Mouse (Mus musculus): ENCODE measurements around the gene Tmprss9. TPM values are rescaled to one million over a fixed set of nuclear protein-coding genes. Genes with fewer than 3 reads are reported as not detected.

The Tmprss9 gene
- total RNA-seq, 1 experiment from 2014 or later = not detected

GRCm38 (mm10) chr10:80843087-80843930, 28.3 kb upstream of the Tmprss9 start:
- DNase-seq = no peak

DNA sequence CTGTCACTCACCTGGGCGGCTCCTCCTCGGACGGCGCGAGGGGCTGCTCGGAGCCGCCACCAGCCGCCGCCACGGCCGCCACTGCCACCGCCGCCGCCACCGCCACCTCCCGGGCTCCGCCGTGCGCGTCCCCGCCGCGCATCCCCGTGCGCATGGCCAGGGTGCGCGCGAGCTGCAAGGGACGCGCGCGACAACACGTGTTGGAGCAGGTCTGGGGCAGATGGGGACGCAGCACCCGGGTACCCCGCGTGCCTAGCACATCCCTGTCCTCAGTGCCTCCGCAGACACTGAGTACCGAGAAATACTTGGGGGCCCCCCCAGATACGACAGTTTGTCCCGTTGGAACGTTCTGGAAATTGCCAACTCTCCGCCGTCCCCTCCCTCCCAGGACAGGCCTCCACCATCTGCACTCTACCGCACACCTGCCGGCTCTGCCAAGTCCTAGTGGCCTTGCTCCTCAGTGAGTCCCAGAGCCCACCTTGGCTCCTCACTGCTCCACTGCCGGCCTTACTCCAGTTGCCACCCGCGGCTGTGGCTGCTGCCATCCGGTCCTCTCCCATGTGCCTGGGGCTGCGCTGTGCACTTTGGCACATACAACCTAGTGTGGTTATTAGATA, 27.6 kb upstream of the Tmprss9 start, which contains the start of gene Lingo3:
TSS of gene Lingo3 (minus strand) at position 109 of the 617 bp plus-strand sequence.
- DNase-seq = peak; percentile 73

DNA sequence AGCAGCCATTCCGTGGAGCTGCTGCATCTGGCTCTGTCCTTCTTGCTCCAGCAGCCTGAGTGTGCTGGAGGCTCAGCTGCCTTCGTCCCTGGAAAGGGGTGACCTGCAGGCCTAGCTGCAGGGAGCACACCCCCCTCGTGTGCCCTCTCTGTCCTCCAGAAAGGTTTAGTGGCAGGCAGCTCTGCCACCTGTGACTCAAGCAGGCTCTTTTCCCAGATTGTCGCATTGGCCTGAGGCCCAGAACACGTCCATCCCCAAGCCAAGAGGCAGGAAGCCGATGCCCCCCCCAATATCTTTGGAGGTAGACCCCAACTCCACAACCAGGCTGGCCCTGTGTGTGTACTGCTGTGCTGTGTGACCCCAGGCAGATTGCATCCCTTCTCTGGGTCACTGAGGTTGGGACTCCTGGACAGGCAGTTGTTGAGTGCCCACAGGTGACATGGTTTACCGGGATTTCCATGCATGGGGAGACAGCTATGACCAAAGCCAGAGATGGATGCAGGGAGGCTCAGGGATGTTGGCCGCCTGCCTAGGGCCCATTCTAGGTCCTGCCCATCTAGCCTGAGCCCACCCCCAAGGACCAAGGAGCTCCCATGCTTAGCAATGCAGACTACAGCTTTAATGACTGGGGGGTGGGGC, 26.5 kb upstream of the Tmprss9 start:
- no peak for DNase-seq

DNA sequence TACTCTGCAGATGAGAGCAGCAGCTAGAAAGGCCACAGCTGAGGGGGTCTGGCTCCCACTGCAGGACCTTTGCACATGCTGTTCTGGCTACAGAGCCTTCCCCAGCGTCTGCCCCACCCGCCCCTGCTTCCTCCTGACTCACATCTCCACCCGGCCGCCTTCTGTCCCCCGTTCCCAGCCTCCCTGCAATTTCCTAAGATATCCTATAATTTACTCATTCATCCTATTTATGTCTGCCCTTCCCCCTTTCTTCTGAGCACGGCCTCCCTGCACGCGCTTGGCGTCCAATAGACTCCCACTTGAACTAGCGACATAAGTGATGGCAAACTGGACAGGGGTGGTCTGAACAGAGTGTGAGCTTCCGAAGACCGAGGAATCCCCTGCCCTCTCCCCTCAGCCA, 25.9 kb upstream of the Tmprss9 start:
- DNase-seq = no peak

DNA sequence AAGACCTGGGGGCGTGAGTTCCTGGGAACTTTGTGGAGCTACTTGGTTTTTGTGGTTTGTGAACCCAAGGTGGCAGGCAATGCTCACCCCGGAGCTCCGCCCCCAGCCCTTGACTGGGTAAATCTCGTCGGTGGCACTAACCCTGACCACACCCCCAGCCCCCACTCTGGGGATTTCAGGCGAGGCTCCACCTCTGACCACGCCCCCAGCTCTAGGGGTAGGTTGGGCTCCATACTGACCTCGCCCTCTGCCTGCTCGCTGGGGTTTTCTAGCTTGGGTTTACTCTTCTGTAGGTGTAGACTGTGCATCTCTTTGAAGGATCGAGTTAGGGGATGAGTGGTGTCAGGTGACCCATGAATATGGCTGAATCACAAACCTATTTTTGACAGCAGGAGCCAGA, 23.1 kb upstream of the Tmprss9 start:
- peak; percentile 79 for DNase-seq

DNA sequence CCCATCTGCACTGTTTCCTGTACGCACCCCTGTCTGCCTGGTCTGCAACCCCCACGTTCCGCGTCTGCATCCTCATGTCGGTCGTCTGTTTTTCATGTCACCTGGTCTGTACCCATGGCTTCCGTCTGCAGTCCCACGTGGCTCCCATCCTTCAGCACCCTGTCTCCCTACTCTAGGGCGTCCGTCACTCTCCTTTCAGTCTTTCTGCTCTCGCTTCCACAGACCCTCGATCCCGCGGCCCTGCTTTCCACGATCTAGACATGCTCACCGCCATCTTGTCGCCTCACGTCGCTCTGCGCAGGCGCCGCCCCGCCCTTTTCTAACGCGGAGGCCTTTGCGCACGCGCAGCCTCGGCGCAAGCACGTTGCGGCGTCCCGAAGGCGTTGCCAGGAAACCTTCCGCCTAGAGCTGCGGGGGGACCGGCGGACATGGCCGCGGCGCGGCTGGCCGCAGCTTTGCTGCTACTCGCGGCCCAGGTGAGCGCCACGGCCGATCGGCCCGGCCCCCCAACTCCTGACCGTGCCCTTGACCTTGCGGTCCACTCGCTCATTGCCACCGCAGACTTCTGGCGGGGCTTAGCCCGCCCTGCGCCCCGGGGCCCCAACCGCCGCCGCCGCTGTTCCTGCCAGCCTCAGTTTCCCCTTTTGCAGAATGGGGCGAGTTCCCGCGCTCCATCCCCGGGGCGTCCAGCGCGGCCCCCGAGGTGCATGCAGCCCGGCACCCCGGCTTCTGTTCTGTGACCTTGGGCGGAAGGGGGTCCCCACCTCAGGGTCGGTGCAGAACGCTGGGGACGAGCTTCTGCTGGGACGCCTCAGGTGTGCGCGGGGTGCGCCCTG, 16.5 kb upstream of the Tmprss9 start, which contains the start of the genes Lsm7 and Sppl2b:
TSS of gene Lsm7 (minus strand) at position 297 of the 836 bp plus-strand sequence.
TSS of gene Sppl2b (plus strand) at position 363 of the 836 bp plus-strand sequence.
- peak; percentile 98 for DNase-seq

- peak; percentile 20 for DNase-seq
Observed at GRCm38 (mm10) chr10:80855749-80856073, 15.9 kb upstream of the Tmprss9 start.

- peak; percentile 47 for DNase-seq
Observed at GRCm38 (mm10) chr10:80856267-80856666, 15.4 kb upstream of the Tmprss9 start.

DNA sequence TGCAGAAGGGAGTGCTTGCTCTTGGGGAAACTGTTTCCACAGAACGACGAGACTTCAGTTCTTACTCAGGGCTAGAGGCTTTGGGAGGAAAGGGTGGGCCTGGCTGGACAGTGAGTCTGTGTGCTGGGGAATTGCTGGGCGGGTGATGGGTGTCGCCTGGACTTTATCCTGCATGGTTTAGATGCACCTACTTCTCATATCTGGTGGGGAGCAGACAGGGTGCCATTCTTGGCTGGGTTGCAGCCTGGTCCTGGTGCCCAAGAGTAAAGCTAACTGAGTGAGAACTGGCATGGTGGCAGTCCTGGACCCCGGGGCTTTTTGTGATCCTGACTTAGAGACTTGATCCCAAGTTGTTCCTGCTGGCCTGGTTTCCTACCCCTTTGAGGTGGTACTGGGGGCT, 14.7 kb upstream of the Tmprss9 start:
- no peak for DNase-seq

DNA sequence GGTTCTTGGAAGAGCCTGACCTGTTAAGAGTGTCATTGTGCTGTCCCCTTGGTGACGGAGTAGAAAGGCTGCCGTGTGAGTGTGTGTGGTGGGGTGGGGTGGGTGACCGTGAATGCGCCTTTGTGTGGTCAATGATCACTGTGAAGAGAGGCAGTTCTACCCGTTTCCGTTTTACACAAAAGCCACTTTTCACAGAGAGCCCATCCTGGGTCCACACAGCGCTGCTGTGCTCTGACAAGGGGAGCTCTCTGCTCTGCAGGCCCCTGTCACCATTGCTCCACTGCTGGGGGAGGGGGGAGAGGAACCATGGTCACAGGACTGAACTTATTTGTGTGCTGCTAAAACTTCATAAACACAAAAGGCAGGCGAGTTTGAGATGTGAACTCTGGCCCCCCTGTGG, 14.3 kb upstream of the Tmprss9 start:
- DNase-seq = no peak

- no peak for DNase-seq
Observed at GRCm38 (mm10) chr10:80857848-80858247, 13.8 kb upstream of the Tmprss9 start.

- DNase-seq = no peak
Observed at GRCm38 (mm10) chr10:80858350-80858935, 13.2 kb upstream of the Tmprss9 start.

- DNase-seq = no peak
Observed at GRCm38 (mm10) chr10:80862305-80862704, 9.3 kb upstream of the Tmprss9 start.

DNA sequence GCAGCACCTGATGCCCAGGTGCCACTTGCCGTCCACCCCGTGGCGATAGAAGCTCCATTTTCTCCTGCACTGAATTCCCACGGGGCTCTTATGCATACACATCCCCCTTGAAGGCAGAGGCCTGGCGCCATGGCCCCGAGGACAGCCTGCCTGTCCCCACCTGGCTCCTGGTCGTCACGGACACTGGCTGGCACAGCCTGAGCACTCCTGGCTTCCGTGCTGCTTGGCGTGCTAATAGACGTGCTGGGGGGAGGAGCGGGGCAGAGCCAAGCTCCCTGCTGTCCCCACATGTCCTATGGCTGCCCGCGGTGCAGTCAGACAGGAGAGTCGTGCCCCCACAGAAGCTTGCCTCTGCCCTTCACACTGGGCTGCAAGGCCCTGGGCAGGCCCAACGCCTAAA, 7.2 kb upstream of the Tmprss9 start:
- no peak for DNase-seq

DNA sequence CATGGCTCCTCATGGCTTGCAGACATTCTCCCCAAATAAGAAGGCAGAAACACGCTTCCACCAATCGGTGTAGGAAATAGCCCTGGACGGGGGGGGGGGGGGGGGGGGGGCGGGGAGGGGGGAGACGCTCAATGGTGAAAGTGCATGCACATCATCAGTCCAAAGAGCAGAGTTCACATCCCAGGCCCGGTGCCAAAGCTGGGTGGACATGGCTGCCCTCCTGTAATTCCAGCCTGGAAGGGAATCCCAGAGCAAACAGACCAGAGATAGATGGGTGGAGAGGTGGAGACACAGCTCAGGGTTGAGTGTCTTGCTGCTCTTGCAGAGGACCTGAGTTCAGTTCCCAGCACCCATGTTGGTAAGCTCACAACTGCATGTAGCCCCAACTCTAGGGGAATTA, 655 bp upstream of the Tmprss9 start:
- DNase-seq = no peak

- no peak for DNase-seq
Observed at GRCm38 (mm10) chr10:80874035-80874434, 2.4 kb downstream of the Tmprss9 start.

DNA sequence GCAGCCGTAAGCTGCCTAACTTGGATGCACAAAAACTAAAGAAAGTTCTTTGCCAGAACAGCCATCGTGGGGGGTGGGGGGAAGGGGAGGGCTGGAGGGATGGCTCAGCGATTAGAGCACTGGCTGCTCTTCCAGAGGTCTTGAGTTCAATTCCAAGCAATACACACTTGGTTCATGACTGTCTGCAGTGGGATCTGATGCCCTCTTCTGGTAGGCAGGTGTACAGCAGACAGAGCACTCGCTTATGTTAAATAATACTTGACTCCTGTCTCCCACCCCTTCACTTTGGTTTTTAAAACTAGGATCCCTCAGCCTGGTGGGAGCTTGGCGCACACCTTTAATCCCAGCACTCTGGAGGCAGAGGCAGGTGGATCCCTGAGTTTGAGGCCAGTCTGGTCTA, 4.4 kb downstream of the Tmprss9 start:
- peak; percentile 68 for DNase-seq

GRCm38 (mm10) chr10:80876594-80876993, 4.9 kb downstream of the Tmprss9 start:
- peak; percentile 60 for DNase-seq

GRCm38 (mm10) chr10:80880131-80880641, 8.5 kb downstream of the Tmprss9 start:
- peak; percentile 87 for DNase-seq

DNA sequence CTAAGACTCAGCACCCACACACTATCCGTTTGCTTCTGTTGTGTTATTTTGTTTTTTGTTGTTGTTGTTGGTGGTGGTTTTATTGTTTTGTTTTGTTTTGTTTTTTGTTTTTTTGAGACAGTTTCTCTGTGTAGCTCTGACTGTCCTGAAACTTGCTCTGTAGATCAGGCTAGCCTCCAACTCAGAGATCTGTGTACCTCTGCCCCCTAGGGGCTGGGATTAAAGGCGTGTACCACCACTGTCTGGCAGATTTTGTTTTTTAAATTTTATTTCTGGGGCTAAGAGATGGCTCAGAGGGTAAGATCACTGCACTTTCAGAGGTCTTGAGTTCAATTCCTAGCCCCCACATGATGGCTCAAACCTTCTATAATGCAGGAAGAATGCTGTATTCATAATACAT, 9.3 kb downstream of the Tmprss9 start:
- DNase-seq = no peak

- peak; percentile 84 for DNase-seq
Observed at GRCm38 (mm10) chr10:80881301-80881700, 9.7 kb downstream of the Tmprss9 start.

DNA sequence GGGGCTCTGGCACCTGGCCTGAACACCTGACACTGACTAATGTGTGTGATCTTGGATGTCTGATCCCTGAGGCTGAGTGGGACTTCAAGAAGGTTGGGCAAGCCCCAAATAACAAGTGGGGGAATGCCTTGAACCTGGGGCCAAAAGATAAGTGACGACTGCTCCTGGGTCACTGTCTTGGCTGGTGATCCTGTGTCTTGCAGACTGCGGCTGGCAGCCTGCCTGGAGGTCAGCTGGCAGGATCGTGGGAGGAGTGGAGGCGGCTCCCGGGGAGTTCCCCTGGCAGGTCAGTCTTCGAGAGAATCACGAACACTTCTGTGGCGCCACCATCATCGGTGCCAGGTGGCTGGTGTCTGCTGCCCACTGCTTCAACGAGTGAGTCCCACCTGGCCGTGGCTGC, 15.5 kb downstream of the Tmprss9 start:
- peak; percentile 91 for DNase-seq
